Mouse (Mus musculus): ENCODE measurements around the gene Nrip1. TPM values are rescaled to one million over a fixed set of nuclear protein-coding genes. Genes with fewer than 3 reads are reported as not detected.
"Not testable (repeated sequence)": the region's sequence is repeated elsewhere in the genome, so short reads cannot be mapped to it uniquely, and the experiment has no call there.

The Nrip1 gene
- polyA plus RNA-seq, 1 experiment from 2014 or later, result 26.5 TPM

DNA sequence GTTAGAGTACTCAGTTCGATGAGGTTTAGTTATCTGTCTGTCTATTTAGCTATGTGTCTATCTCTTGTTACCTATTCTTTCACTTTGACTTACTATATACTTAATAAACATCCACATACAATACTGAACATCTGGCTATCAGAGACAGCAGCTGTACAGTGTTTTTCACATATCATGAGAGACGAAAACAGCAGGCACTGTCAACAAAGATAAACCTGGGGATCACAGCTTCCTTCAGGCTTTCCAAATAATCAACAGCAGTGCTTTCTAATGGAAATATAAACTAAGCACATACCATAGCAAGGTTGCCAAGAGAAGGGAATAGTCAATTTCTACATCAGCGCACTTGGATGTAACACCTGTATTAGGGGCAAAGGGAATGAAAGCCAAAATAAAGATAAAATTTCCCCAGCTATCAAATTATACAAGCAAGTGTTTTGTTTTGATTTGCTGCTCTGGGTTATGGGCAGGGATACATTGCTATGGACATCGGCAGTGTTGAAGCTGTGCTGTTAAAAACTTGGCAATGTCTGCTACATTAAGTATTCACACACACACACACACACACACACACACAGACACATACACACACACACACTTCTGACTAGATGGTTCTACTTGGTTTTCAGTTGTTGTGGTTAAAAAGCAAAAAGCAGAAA, 35.2 kb upstream of the Nrip1 start:
- no peaks in the 10 kb centered on the region for H3K27me3 ChIP-seq (ENCODE audit: control insufficient read depth, insufficient read depth, low read length)
- no peak overlapping the region for H3K27ac ChIP-seq (ENCODE audit: low read depth, low read length)
- H3K9me3 ChIP-seq (replicated peaks; ENCODE audit: control insufficient read depth, low read length), result no peaks in the 10 kb centered on the region
- no peaks in the 10 kb centered on the region for H3K36me3 ChIP-seq (ENCODE audit: control insufficient read depth, insufficient read depth, low read length)
- H3K4me3 ChIP-seq (ENCODE audit: low read depth, low read length), result no peak overlapping the region
- 67% methylated on average over 4 of the region's 4 CpGs for WGBS (ENCODE audit: insufficient replicate concordance)
- H3K4me1 ChIP-seq (ENCODE audit: control insufficient read depth, insufficient read depth, low read length), result peaks cover 3% of the 10 kb centered on the region; the same call in 1 of the 2 replicates
- H3K9ac ChIP-seq (ENCODE audit: low read depth, low read length), result no peak overlapping the region
- no peak overlapping the region for H3K4me2 ChIP-seq
- no peak for ATAC-seq (replicated peaks; ENCODE audit: insufficient number of reproducible peaks, low FRiP score, low TSS enrichment)

DNA sequence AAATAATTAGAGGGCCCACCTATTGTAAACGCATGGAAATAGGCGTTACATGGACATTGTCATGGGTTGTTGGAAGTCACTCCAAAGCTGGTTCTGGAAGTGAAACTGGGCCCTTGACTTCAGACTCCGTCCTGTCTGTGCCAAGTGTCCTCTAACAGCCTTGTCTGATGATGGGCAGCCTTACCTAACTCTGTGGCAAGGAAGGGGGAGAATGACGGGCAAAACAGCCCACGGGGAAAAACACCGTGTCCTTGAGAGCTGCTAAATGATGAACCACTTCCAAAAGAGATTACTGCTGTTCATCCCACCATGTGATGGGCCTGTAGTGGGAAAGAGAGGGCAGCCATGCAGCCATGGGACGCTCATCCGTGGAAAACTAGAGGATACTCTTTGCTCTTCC, 34.6 kb upstream of the Nrip1 start:
- H3K27ac ChIP-seq (ENCODE audit: low read depth, low read length), result no peak overlapping the region
- H3K36me3 ChIP-seq (ENCODE audit: control insufficient read depth, insufficient read depth, low read length), result no peaks in the 10 kb centered on the region
- no peaks in the 10 kb centered on the region for H3K27me3 ChIP-seq (ENCODE audit: control insufficient read depth, insufficient read depth, low read length)
- peaks cover 3% of the 10 kb centered on the region; the same call in 1 of the 2 replicates for H3K4me1 ChIP-seq (ENCODE audit: control insufficient read depth, insufficient read depth, low read length)
- no peaks in the 10 kb centered on the region for H3K9me3 ChIP-seq (replicated peaks; ENCODE audit: control insufficient read depth, low read length)
- WGBS (ENCODE audit: insufficient replicate concordance), result 70% methylated on average over 8 of the region's 8 CpGs
- no peak for ATAC-seq (replicated peaks; ENCODE audit: insufficient number of reproducible peaks, low FRiP score, low TSS enrichment)
- no peak overlapping the region for H3K4me2 ChIP-seq
- no peak overlapping the region for H3K9ac ChIP-seq (ENCODE audit: low read depth, low read length)
- no peak overlapping the region for H3K4me3 ChIP-seq (ENCODE audit: low read depth, low read length)

DNA sequence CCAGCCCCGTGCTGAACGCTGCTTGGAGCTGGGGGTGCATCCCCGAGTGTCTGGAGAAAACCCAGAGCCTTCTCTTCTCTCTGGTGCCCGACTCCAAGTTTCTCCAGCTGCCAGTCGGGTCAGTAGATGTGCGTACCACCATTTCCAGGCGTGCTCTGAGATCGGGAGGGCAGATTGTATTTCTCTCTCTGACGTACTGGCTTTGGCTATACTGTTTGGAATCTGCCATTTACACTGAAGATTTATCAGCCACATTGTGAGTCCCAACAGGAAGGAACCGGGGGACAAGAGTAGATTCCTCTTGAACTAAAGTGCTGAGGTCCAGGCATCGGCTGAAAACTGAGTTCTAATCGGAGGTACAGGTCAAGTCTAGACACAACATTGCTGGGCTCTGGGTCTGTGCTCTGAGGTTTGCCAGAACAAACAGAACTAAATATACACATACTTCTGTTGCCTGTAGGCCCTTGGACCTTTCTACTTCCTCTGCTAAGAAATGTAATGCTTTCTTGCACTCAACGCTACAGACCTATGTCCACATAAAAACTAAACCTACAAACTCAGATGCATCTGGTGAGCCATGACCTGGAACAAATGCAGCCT, 33.8 kb upstream of the Nrip1 start:
- peak; percentile 18; the same call in 1 of the 2 replicates for ATAC-seq (replicated peaks; ENCODE audit: insufficient number of reproducible peaks, low FRiP score, low TSS enrichment)
- H3K27ac ChIP-seq (ENCODE audit: low read depth, low read length), result no peak overlapping the region
- H3K9me3 ChIP-seq (replicated peaks; ENCODE audit: control insufficient read depth, low read length), result no peaks in the 10 kb centered on the region
- 46% methylated on average over 13 of the region's 13 CpGs for WGBS (ENCODE audit: insufficient replicate concordance)
- no peaks in the 10 kb centered on the region for H3K36me3 ChIP-seq (ENCODE audit: control insufficient read depth, insufficient read depth, low read length)
- H3K4me2 ChIP-seq, result peak overlapping the region; percentile 9; the same call in 1 of the 2 replicates
- no peaks in the 10 kb centered on the region for H3K27me3 ChIP-seq (ENCODE audit: control insufficient read depth, insufficient read depth, low read length)
- H3K4me1 ChIP-seq (ENCODE audit: control insufficient read depth, insufficient read depth, low read length), result peaks cover 3% of the 10 kb centered on the region; the same call in 1 of the 2 replicates
- H3K9ac ChIP-seq (ENCODE audit: low read depth, low read length), result no peak overlapping the region
- no peak overlapping the region for H3K4me3 ChIP-seq (ENCODE audit: low read depth, low read length)

DNA sequence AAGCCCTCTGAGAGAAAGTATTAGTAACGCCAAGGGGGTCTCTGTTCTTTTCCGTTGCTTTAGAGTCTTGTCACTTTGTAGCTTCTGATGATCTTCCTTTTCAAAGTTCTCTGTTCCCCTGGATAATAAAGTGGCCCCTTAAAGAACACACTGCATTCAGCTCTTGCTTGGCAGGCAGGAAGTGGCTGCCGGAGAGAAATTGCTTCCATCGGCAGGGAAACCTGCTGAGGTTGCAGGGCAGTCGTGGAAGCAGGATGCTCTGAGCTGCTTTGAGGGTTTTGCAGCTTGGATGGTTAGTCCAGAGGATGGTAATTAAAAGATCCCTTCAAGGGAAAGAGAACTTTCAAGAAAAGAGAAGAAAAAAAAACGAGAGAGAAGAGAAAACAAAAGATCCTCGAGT, 33.3 kb upstream of the Nrip1 start:
- Histone ChIP-seq H3K27me3 (ENCODE audit: control insufficient read depth, insufficient read depth, low read length) (no peaks in the 10 kb centered on the region), H3K9ac (ENCODE audit: low read depth, low read length) (no peak overlapping the region), H3K4me1 (ENCODE audit: control insufficient read depth, insufficient read depth, low read length) (peaks cover 3% of the 10 kb centered on the region; the same call in 1 of the 2 replicates), H3K27ac (ENCODE audit: low read depth, low read length) (no peak overlapping the region), H3K36me3 (ENCODE audit: control insufficient read depth, insufficient read depth, low read length) (no peaks in the 10 kb centered on the region), H3K4me3 (ENCODE audit: low read depth, low read length) (no peak overlapping the region), H3K9me3 (replicated peaks; ENCODE audit: control insufficient read depth, low read length) (no peaks in the 10 kb centered on the region), H3K4me2 (peak overlapping the region; percentile 9; the same call in 1 of the 2 replicates)
- WGBS (ENCODE audit: insufficient replicate concordance), result 42% methylated on average over 7 of the region's 7 CpGs
- ATAC-seq (replicated peaks; ENCODE audit: insufficient number of reproducible peaks, low FRiP score, low TSS enrichment), result no peak

DNA sequence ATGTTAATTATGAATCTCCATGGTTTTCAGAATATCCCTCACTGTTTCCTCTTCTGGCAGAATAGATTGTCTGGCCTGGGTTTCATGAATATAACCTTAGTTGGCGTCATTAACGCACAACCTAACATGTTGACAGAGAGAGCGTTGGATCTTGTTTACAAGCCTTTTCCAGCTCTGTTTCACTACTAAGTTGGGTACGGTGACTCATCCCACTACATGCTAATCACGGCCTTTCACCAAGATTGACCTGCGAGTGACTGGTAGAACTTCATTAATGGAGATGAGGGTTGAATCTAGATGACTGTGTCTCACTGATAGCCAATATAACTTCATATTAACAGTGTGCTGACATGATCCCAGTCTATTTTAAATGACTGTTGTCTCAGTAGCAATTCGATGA, 32.7 kb upstream of the Nrip1 start:
- 73% methylated on average over 7 of the region's 7 CpGs for WGBS (ENCODE audit: insufficient replicate concordance)

DNA sequence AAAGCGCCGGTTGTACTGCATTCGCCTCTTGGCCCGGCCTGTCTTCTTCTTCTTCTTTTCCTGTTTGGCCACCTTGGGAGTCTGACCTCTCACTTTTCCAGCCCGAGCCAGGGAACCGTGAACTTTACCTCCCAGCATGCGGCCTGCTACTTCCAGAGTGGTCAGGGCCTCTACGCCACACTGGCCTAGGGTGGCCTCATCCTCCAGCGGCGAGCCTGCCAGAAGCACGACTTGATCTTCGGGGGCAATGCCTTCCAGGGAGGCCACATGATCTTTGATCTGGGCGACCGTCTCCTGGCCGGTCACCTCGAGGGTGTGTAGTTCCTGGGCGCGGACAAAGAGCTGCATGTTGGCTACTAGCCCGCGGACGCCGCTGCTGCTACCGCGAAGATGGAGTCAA, 29.7 kb upstream of the Nrip1 start:
- 86% methylated on average over 24 of the region's 24 CpGs for WGBS (ENCODE audit: insufficient replicate concordance)
- not testable (repeated sequence) for H3K4me2 ChIP-seq; H3K27me3 ChIP-seq (ENCODE audit: control insufficient read depth, insufficient read depth, low read length); H3K9ac ChIP-seq (ENCODE audit: low read depth, low read length); H3K27ac ChIP-seq (ENCODE audit: low read depth, low read length); ATAC-seq (replicated peaks; ENCODE audit: insufficient number of reproducible peaks, low FRiP score, low TSS enrichment); H3K4me3 ChIP-seq (ENCODE audit: low read depth, low read length); H3K9me3 ChIP-seq (replicated peaks; ENCODE audit: control insufficient read depth, low read length); H3K36me3 ChIP-seq (ENCODE audit: control insufficient read depth, insufficient read depth, low read length); H3K4me1 ChIP-seq (ENCODE audit: control insufficient read depth, insufficient read depth, low read length)

More for the DNA sequence above, 32.7 kb upstream of the Nrip1 start:
- H3K4me2 ChIP-seq, result no peak overlapping the region
- no peaks in the 10 kb centered on the region for H3K9me3 ChIP-seq (replicated peaks; ENCODE audit: control insufficient read depth, low read length)
- H3K4me1 ChIP-seq (ENCODE audit: control insufficient read depth, insufficient read depth, low read length), result peaks cover 3% of the 10 kb centered on the region; the same call in 1 of the 2 replicates
- no peak overlapping the region for H3K9ac ChIP-seq (ENCODE audit: low read depth, low read length)
- H3K4me3 ChIP-seq (ENCODE audit: low read depth, low read length), result no peak overlapping the region
- no peak overlapping the region for H3K27ac ChIP-seq (ENCODE audit: low read depth, low read length)
- H3K27me3 ChIP-seq (ENCODE audit: control insufficient read depth, insufficient read depth, low read length), result no peaks in the 10 kb centered on the region
- H3K36me3 ChIP-seq (ENCODE audit: control insufficient read depth, insufficient read depth, low read length), result no peaks in the 10 kb centered on the region
- ATAC-seq (replicated peaks; ENCODE audit: insufficient number of reproducible peaks, low FRiP score, low TSS enrichment), result no peak

DNA sequence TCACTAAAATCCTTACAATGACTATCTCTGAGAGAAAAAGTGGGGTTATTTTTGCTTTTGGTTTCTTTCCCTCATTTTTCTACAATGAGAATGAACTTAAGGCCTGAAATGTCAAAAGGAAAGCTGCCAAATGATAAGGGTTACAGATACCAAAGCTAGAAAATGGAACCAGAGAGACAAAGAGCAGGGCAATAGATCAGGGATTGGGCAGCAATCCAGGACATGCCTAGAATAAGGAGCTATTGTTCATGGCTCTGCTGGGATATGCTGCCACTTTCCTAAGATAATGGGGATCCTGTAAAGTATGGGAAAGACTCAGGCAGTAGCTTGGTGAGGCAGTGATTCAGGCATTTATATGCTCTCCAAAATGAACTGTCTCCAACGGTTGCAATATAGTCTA, 22.9 kb upstream of the Nrip1 start:
- H3K27ac ChIP-seq (ENCODE audit: low read depth, low read length), result no peak overlapping the region

DNA sequence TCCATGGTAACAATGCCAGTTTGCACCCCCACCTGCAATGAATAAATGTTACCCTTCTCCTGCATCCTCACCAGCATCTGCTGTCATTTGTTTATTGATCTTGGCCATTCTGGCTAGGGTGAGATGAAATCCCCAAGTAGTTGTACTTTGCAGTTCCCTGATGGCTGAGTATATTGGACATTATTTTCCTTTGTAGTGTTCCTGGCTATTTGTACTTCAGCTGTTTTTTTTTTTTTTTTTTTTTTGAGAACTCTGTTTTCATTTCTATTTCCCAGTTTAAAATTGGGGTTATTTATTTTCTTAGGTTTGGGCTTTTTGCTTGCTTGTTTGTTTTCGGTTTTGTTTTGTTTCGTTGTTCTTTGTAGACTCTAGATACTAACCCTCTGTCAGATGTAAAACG, 19.6 kb upstream of the Nrip1 start:
- H3K4me2 ChIP-seq, result no peak overlapping the region
- no peaks in the 10 kb centered on the region for H3K36me3 ChIP-seq (ENCODE audit: control insufficient read depth, insufficient read depth, low read length)
- no peaks in the 10 kb centered on the region for H3K9me3 ChIP-seq (replicated peaks; ENCODE audit: control insufficient read depth, low read length)
- 80% methylated on average over 3 of the region's 3 CpGs for WGBS (ENCODE audit: insufficient replicate concordance)
- no peaks in the 10 kb centered on the region for H3K27me3 ChIP-seq (ENCODE audit: control insufficient read depth, insufficient read depth, low read length)
- no peaks in the 10 kb centered on the region for H3K4me1 ChIP-seq (ENCODE audit: control insufficient read depth, insufficient read depth, low read length)
- H3K27ac ChIP-seq (ENCODE audit: low read depth, low read length), result no peak overlapping the region
- H3K9ac ChIP-seq (ENCODE audit: low read depth, low read length), result no peak overlapping the region
- no peak for ATAC-seq (replicated peaks; ENCODE audit: insufficient number of reproducible peaks, low FRiP score, low TSS enrichment)
- no peak overlapping the region for H3K4me3 ChIP-seq (ENCODE audit: low read depth, low read length)

More for the DNA sequence above, 22.9 kb upstream of the Nrip1 start:
- Histone ChIP-seq H3K36me3 (ENCODE audit: control insufficient read depth, insufficient read depth, low read length) (no peaks in the 10 kb centered on the region), H3K4me1 (ENCODE audit: control insufficient read depth, insufficient read depth, low read length) (no peaks in the 10 kb centered on the region), H3K9me3 (replicated peaks; ENCODE audit: control insufficient read depth, low read length) (no peaks in the 10 kb centered on the region), H3K4me2 (no peak overlapping the region), H3K9ac (ENCODE audit: low read depth, low read length) (no peak overlapping the region), H3K27me3 (ENCODE audit: control insufficient read depth, insufficient read depth, low read length) (no peaks in the 10 kb centered on the region), H3K4me3 (ENCODE audit: low read depth, low read length) (no peak overlapping the region)
- ATAC-seq (replicated peaks; ENCODE audit: insufficient number of reproducible peaks, low FRiP score, low TSS enrichment), result no peak
- WGBS (ENCODE audit: insufficient replicate concordance), result 52% methylated on average over 1 of the region's 1 CpGs

DNA sequence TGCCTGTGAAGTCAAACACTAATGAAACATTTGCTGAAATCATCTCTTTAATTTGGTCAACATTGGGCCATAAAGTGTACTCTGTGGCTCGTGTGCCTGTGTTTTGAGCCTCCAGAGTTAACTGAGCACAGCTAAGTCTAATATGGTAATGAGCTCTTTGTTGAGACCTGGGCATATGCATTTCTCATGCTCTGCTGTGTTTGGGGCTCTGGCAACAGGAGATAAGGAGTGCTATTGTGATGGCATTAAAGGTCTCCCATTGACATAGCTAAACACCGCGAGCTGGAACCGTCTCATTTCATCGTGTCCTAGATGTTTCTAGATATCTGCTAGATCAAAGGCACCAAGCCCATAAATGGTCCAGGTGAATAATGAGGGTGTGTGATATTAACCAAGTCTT, 12.9 kb upstream of the Nrip1 start:
- Histone ChIP-seq H3K9ac (ENCODE audit: low read depth, low read length) (no peak overlapping the region), H3K9me3 (replicated peaks; ENCODE audit: control insufficient read depth, low read length) (no peaks in the 10 kb centered on the region), H3K36me3 (ENCODE audit: control insufficient read depth, insufficient read depth, low read length) (no peaks in the 10 kb centered on the region), H3K27me3 (ENCODE audit: control insufficient read depth, insufficient read depth, low read length) (no peaks in the 10 kb centered on the region), H3K4me1 (ENCODE audit: control insufficient read depth, insufficient read depth, low read length) (no peaks in the 10 kb centered on the region), H3K27ac (ENCODE audit: low read depth, low read length) (no peak overlapping the region), H3K4me3 (ENCODE audit: low read depth, low read length) (no peak overlapping the region), H3K4me2 (no peak overlapping the region)
- WGBS (ENCODE audit: insufficient replicate concordance), result 74% methylated on average over 5 of the region's 5 CpGs
- ATAC-seq (replicated peaks; ENCODE audit: insufficient number of reproducible peaks, low FRiP score, low TSS enrichment), result no peak
